Mouse (Mus musculus) ES-Bruce4 (cell line): ENCODE measurements around the gene Gm11099. TPM values are rescaled to one million over a fixed set of nuclear protein-coding genes. Genes with fewer than 3 reads are reported as not detected.

ENCODE experiments used
- H3K27ac ChIP-seq: 2 replicates; pipeline ENCODE4 v1.5.1; 2012; ENCODE audit warnings: low read length, inconsistent platforms; ENCODE audit not compliant: insufficient read depth
- H3K27me3 ChIP-seq: 2 replicates; pipeline ENCODE4 v1.6.1; 2012; ENCODE audit warnings: mild to moderate bottlenecking, low read length, inconsistent platforms; ENCODE audit not compliant: control insufficient read depth, poor library complexity, insufficient read depth, severe bottlenecking
- H3K36me3 ChIP-seq: 2 replicates; pipeline ENCODE4 v1.6.1; 2012; ENCODE audit warnings: inconsistent platforms, mild to moderate bottlenecking, low read length, moderate library complexity; ENCODE audit not compliant: control insufficient read depth, poor library complexity, insufficient read depth, severe bottlenecking
- H3K4me1 ChIP-seq: one replicate; pipeline ENCODE4 v1.8.1; 2011; ENCODE audit warnings: low read length; ENCODE audit not compliant: control insufficient read depth, insufficient read depth
- H3K4me3 ChIP-seq: 2 replicates; pipeline ENCODE4 v1.5.1; 2011; ENCODE audit warnings: low read depth, mild to moderate bottlenecking, low read length
- H3K9ac ChIP-seq: 2 replicates; pipeline ENCODE4 v1.6.1; 2012; ENCODE audit warnings: low read depth, mild to moderate bottlenecking, inconsistent platforms; ENCODE audit not compliant: poor library complexity, severe bottlenecking
- H3K9me3 ChIP-seq: replicated peaks from 2 replicates; pipeline ENCODE4 v1.6.1; 2012; ENCODE audit warnings: mild to moderate bottlenecking, low read length, inconsistent platforms; ENCODE audit not compliant: control insufficient read depth, poor library complexity, insufficient read depth, severe bottlenecking
- CTCF ChIP-seq: IDR thresholded peaks from one replicate; pipeline ENCODE4 v1.8.1; 2011; ENCODE audit warnings: low read depth, low read length
- EP300 ChIP-seq: IDR thresholded peaks from 2 replicates; pipeline ENCODE4 v1.6.1; 2011; ENCODE audit warnings: low read depth, low read length; ENCODE audit not compliant: insufficient read depth
- POLR2A ChIP-seq: IDR thresholded peaks from one replicate; pipeline ENCODE4 v1.8.1; 2011; ENCODE audit warnings: low read length; ENCODE audit not compliant: insufficient read depth
- polyA plus RNA-seq: library from polyadenylated mRNA; stranded (reverse); fragments of >200 nt; gene quantifications from 2 replicates; pipeline ENCODE4 v1.2.4, GENCODE M21; 2011; ENCODE audit warnings: low read depth; ENCODE audit not compliant: missing spikeins, insufficient read depth, insufficient read length

The Gm11099 gene
- polyA plus RNA-seq = not detected in 2 replicates

GRCm38 (mm10) chr2:58859134-58859533 is at the start of gene Gm11099:
Gene Gm11099 (plus strand): TSS chr2:58859434.
- no peak for TF ChIP-seq POLR2A
- no peak for TF ChIP-seq CTCF
- TF ChIP-seq EP300 = no peak
- Histone ChIP-seq H3K4me1 (no peaks in the 10 kb centered on the region), H3K27me3 (no peaks in the 10 kb centered on the region), H3K36me3 (no peaks in the 10 kb centered on the region), H3K9ac (no peak within 1 kb of the TSS), H3K4me3 (no peak within 1 kb of the TSS), H3K27ac (no peak within 1 kb of the TSS), H3K9me3 (no peaks in the 10 kb centered on the region)

- no peak overlapping the region for H3K4me3 ChIP-seq
- no peak overlapping the region for H3K9ac ChIP-seq
- no peak for TF ChIP-seq EP300
- TF ChIP-seq CTCF = no peak
- no peaks in the 10 kb centered on the region for H3K9me3 ChIP-seq
- H3K36me3 ChIP-seq = no peaks in the 10 kb centered on the region
- no peaks in the 10 kb centered on the region for H3K27me3 ChIP-seq
- no peak overlapping the region for H3K27ac ChIP-seq
- no peaks in the 10 kb centered on the region for H3K4me1 ChIP-seq
These were observed 46.3 kb upstream of the Gm11099 start for GRCm38 (mm10) chr2:58812941-58813340.

- H3K4me3 ChIP-seq = no peak overlapping the region
- no peak overlapping the region for H3K9ac ChIP-seq
- H3K4me1 ChIP-seq = no peaks in the 10 kb centered on the region
- no peaks in the 10 kb centered on the region; the same call in none of the 2 replicates for H3K9me3 ChIP-seq
- no peaks in the 10 kb centered on the region for H3K27me3 ChIP-seq
- H3K36me3 ChIP-seq = no peaks in the 10 kb centered on the region
- H3K27ac ChIP-seq = no peak overlapping the region
- no peak for TF ChIP-seq CTCF
- TF ChIP-seq POLR2A = no peak
- no peak for TF ChIP-seq EP300
These were observed 30.2 kb upstream of the Gm11099 start for GRCm38 (mm10) chr2:58828910-58829600.

GRCm38 (mm10) chr2:58829981-58830742 is 29.1 kb upstream of the Gm11099 start:
- Histone ChIP-seq H3K27ac (no peak overlapping the region), H3K9me3 (no peaks in the 10 kb centered on the region; the same call in none of the 2 replicates), H3K4me3 (no peak overlapping the region), H3K36me3 (no peaks in the 10 kb centered on the region), H3K27me3 (no peaks in the 10 kb centered on the region), H3K4me1 (no peaks in the 10 kb centered on the region), H3K9ac (no peak overlapping the region)
- TF ChIP-seq EP300 (no peak), POLR2A (no peak), CTCF (no peak)

GRCm38 (mm10) chr2:58832253-58832980 is 26.8 kb upstream of the Gm11099 start:
- H3K27ac ChIP-seq = no peak overlapping the region
- TF ChIP-seq EP300 = no peak
- no peak for TF ChIP-seq CTCF
- TF ChIP-seq POLR2A = no peak

GRCm38 (mm10) chr2:58841021-58841420 is 18.2 kb upstream of the Gm11099 start:
- H3K27me3 ChIP-seq = no peaks in the 10 kb centered on the region
- no peaks in the 10 kb centered on the region for H3K36me3 ChIP-seq
- TF ChIP-seq CTCF (no peak), EP300 (no peak), POLR2A (no peak)
- H3K27ac ChIP-seq = no peak overlapping the region
- H3K9ac ChIP-seq = no peak overlapping the region
- no peak overlapping the region for H3K4me3 ChIP-seq
- no peaks in the 10 kb centered on the region for H3K4me1 ChIP-seq
- no peaks in the 10 kb centered on the region for H3K9me3 ChIP-seq

More at GRCm38 (mm10) chr2:58832253-58832980, 26.8 kb upstream of the Gm11099 start:
- no peak overlapping the region for H3K9ac ChIP-seq
- H3K36me3 ChIP-seq = no peaks in the 10 kb centered on the region
- H3K27me3 ChIP-seq = no peaks in the 10 kb centered on the region
- no peaks in the 10 kb centered on the region; the same call in none of the 2 replicates for H3K9me3 ChIP-seq
- no peak overlapping the region for H3K4me3 ChIP-seq
- no peaks in the 10 kb centered on the region for H3K4me1 ChIP-seq
